Mouse (Mus musculus): ENCODE data around the gene Olfr102. TPM values are rescaled to one million over a fixed set of nuclear protein-coding genes. Genes with fewer than 3 reads are reported as not detected.

The Olfr102 gene
- polyA plus RNA-seq, 1 experiment from 2014 or later, result not detected

GRCm38 (mm10) chr17:37275626-37276248, 41.1 kb downstream of the Olfr102 start:
- Histone ChIP-seq H3K36me3 (ENCODE audit: control insufficient read depth, insufficient read depth, low read length) (no peaks in the 10 kb centered on the region), H3K27me3 (ENCODE audit: control insufficient read depth, insufficient read depth, low read length) (no peaks in the 10 kb centered on the region), H3K9ac (ENCODE audit: low read length) (no peak overlapping the region), H3K27ac (ENCODE audit: low read depth, low read length) (no peak overlapping the region), H3K4me1 (replicated peaks; ENCODE audit: control insufficient read depth, insufficient read depth, low read length) (no peaks in the 10 kb centered on the region), H3K9me3 (ENCODE audit: control insufficient read depth, low read length) (no peaks in the 10 kb centered on the region), H3K4me2 (ENCODE audit: low read depth, low read length, severe bottlenecking) (no peak overlapping the region), H3K4me3 (ENCODE audit: low read depth, low read length) (no peak overlapping the region)
- DNase-seq (ENCODE audit: low spot score) (no peak), ATAC-seq (replicated peaks; ENCODE audit: low FRiP score) (no peak)
- WGBS, result 85% methylated on average over 2 of the region's 2 CpGs

GRCm38 (mm10) chr17:37270702-37271092, 46.2 kb downstream of the Olfr102 start:
- Histone ChIP-seq H3K9me3 (ENCODE audit: control insufficient read depth, low read length) (no peaks in the 10 kb centered on the region), H3K4me1 (replicated peaks; ENCODE audit: control insufficient read depth, insufficient read depth, low read length) (no peaks in the 10 kb centered on the region), H3K36me3 (ENCODE audit: control insufficient read depth, insufficient read depth, low read length) (no peaks in the 10 kb centered on the region), H3K9ac (ENCODE audit: low read length) (no peak overlapping the region), H3K27me3 (ENCODE audit: control insufficient read depth, insufficient read depth, low read length) (no peaks in the 10 kb centered on the region), H3K4me3 (ENCODE audit: low read depth, low read length) (peak overlapping the region; percentile 32), H3K4me2 (ENCODE audit: low read depth, low read length, severe bottlenecking) (peak overlapping the region; percentile 50), H3K27ac (ENCODE audit: low read depth, low read length) (no peak overlapping the region)
- DNase-seq (ENCODE audit: low spot score) (peak; percentile 47), ATAC-seq (replicated peaks; ENCODE audit: low FRiP score) (no peak)
- 68% methylated on average over 8 of the region's 8 CpGs for WGBS

GRCm38 (mm10) chr17:37270058-37270701, 46.7 kb downstream of the Olfr102 start, which contains the start of gene H2-M3:
H2-M3 (plus strand) TSS chr17:37270220.
- Histone ChIP-seq H3K4me1 (replicated peaks; ENCODE audit: control insufficient read depth, insufficient read depth, low read length) (no peaks in the 10 kb centered on the region), H3K27ac (ENCODE audit: low read depth, low read length) (no peak within 1 kb of the TSS), H3K9me3 (ENCODE audit: control insufficient read depth, low read length) (no peaks in the 10 kb centered on the region), H3K4me2 (ENCODE audit: low read depth, low read length, severe bottlenecking) (peak within 1 kb of the TSS; percentile 50), H3K27me3 (ENCODE audit: control insufficient read depth, insufficient read depth, low read length) (no peaks in the 10 kb centered on the region), H3K36me3 (ENCODE audit: control insufficient read depth, insufficient read depth, low read length) (no peaks in the 10 kb centered on the region), H3K4me3 (ENCODE audit: low read depth, low read length) (peak within 1 kb of the TSS; percentile 32), H3K9ac (ENCODE audit: low read length) (peak within 1 kb of the TSS; percentile 35; the same call in 1 of the 2 replicates)
- DNase-seq (ENCODE audit: low spot score) (peak; percentile 89), ATAC-seq (replicated peaks; ENCODE audit: low FRiP score) (peak; percentile 99)
- WGBS, result 5% methylated on average over 26 of the region's 26 CpGs

GRCm38 (mm10) chr17:37263626-37264025, 53.2 kb downstream of the Olfr102 start, which contains the start of gene Olfr98:
Olfr98 (minus strand) TSS chr17:37263749.
- H3K9me3 ChIP-seq (ENCODE audit: control insufficient read depth, low read length), result no peaks in the 10 kb centered on the region
- H3K4me1 ChIP-seq (replicated peaks; ENCODE audit: control insufficient read depth, insufficient read depth, low read length), result no peaks in the 10 kb centered on the region
- H3K4me2 ChIP-seq (ENCODE audit: low read depth, low read length, severe bottlenecking), result no peak within 1 kb of the TSS
- WGBS, result 79% methylated on average over 1 of the region's 1 CpGs
- DNase-seq (ENCODE audit: low spot score), result no peak
- no peak for ATAC-seq (replicated peaks; ENCODE audit: low FRiP score)
- H3K27me3 ChIP-seq (ENCODE audit: control insufficient read depth, insufficient read depth, low read length), result no peaks in the 10 kb centered on the region
- no peaks in the 10 kb centered on the region for H3K36me3 ChIP-seq (ENCODE audit: control insufficient read depth, insufficient read depth, low read length)
- H3K27ac ChIP-seq (ENCODE audit: low read depth, low read length), result no peak within 1 kb of the TSS
- no peak within 1 kb of the TSS for H3K4me3 ChIP-seq (ENCODE audit: low read depth, low read length)
- no peak within 1 kb of the TSS for H3K9ac ChIP-seq (ENCODE audit: low read length)

Other genes starting within 250 kb of the Olfr102 start
- gene Olfr90, start 228.6 kb downstream of the Olfr102 start, polyA plus RNA-seq (2014; fragmentation: Nextera tagmentation; extraction: Ambion mirVana), result not detected in 2 replicates
- gene Olfr91, start 218.8 kb downstream of the Olfr102 start, polyA plus RNA-seq (2014; fragmentation: Nextera tagmentation; extraction: Ambion mirVana), result 0.13 TPM in 2 replicates
- gene Olfr92, start 197.0 kb downstream of the Olfr102 start, polyA plus RNA-seq (2014; fragmentation: Nextera tagmentation; extraction: Ambion mirVana), result not detected in 2 replicates
- not detected in 2 replicates for gene Olfr93, start 155.6 kb downstream of the Olfr102 start, polyA plus RNA-seq (2014; fragmentation: Nextera tagmentation; extraction: Ambion mirVana)
- gene Ubd, start 123.2 kb downstream of the Olfr102 start, polyA plus RNA-seq (2014; fragmentation: Nextera tagmentation; extraction: Ambion mirVana), result not detected in 2 replicates
- not detected in 2 replicates for gene Olfr94, start 116.1 kb downstream of the Olfr102 start, polyA plus RNA-seq (2014; fragmentation: Nextera tagmentation; extraction: Ambion mirVana)
- not detected in 2 replicates for gene Olfr95, start 103.9 kb downstream of the Olfr102 start, polyA plus RNA-seq (2014; fragmentation: Nextera tagmentation; extraction: Ambion mirVana)
- gene Olfr96, start 96.9 kb downstream of the Olfr102 start, polyA plus RNA-seq (2014; fragmentation: Nextera tagmentation; extraction: Ambion mirVana), result not detected in 2 replicates
- gene Olfr97, start 79.7 kb downstream of the Olfr102 start, polyA plus RNA-seq (2014; fragmentation: Nextera tagmentation; extraction: Ambion mirVana), result not detected in 2 replicates
- not detected in 2 replicates for gene Olfr98, start 53.3 kb downstream of the Olfr102 start, polyA plus RNA-seq (2014; fragmentation: Nextera tagmentation; extraction: Ambion mirVana)
- 1.7 and 2.5 TPM in 2 replicates for gene H2-M3, start 46.8 kb downstream of the Olfr102 start, polyA plus RNA-seq (2014; fragmentation: Nextera tagmentation; extraction: Ambion mirVana)
- gene Olfr99, start 33.6 kb downstream of the Olfr102 start, polyA plus RNA-seq (2014; fragmentation: Nextera tagmentation; extraction: Ambion mirVana), result not detected in 2 replicates
- gene Olfr101, start 12.7 kb downstream of the Olfr102 start, polyA plus RNA-seq (2014; fragmentation: Nextera tagmentation; extraction: Ambion mirVana), result not detected in 2 replicates
- gene Olfr103, start 22.6 kb upstream of the Olfr102 start, polyA plus RNA-seq (2014; fragmentation: Nextera tagmentation; extraction: Ambion mirVana), result not detected in 2 replicates
- not detected in 2 replicates for gene Olfr104-ps, start 42.5 kb upstream of the Olfr102 start, polyA plus RNA-seq (2014; fragmentation: Nextera tagmentation; extraction: Ambion mirVana)
- gene Olfr105-ps, start 62.0 kb upstream of the Olfr102 start, polyA plus RNA-seq (2014; fragmentation: Nextera tagmentation; extraction: Ambion mirVana), result not detected in 2 replicates
- gene Olfr106-ps, start 73.3 kb upstream of the Olfr102 start, polyA plus RNA-seq (2014; fragmentation: Nextera tagmentation; extraction: Ambion mirVana), result not detected in 2 replicates
- not detected in 2 replicates for gene Olfr107, start 82.2 kb upstream of the Olfr102 start, polyA plus RNA-seq (2014; fragmentation: Nextera tagmentation; extraction: Ambion mirVana)
- gene Olfr108, start 128.4 kb upstream of the Olfr102 start, polyA plus RNA-seq (2014; fragmentation: Nextera tagmentation; extraction: Ambion mirVana), result not detected in 2 replicates
- not detected in 2 replicates for gene Olfr109, start 141.9 kb upstream of the Olfr102 start, polyA plus RNA-seq (2014; fragmentation: Nextera tagmentation; extraction: Ambion mirVana)
- gene H2-M2, start 166.5 kb upstream of the Olfr102 start, polyA plus RNA-seq (2014; fragmentation: Nextera tagmentation; extraction: Ambion mirVana), result not detected in 2 replicates
- gene Olfr110, start 175.4 kb upstream of the Olfr102 start, polyA plus RNA-seq (2014; fragmentation: Nextera tagmentation; extraction: Ambion mirVana), result not detected in 2 replicates
- not detected in 2 replicates for gene Olfr111, start 191.0 kb upstream of the Olfr102 start, polyA plus RNA-seq (2014; fragmentation: Nextera tagmentation; extraction: Ambion mirVana)

Measured in forebrain, embryonic 11.5 days (tissue).